Mouse (Mus musculus): ENCODE data around the gene Brd1. TPM values are rescaled to one million over a fixed set of nuclear protein-coding genes. Genes with fewer than 3 reads are reported as not detected.

Gene Brd1
- total RNA-seq (2023): 100 to 1,000 TPM; 123 TPM

GRCm38 (mm10) chr15:88733834-88734571 is at the start of gene Brd1:
Brd1 (minus strand) TSS chr15:88734233.

GRCm38 (mm10) chr15:88751564-88752402 is 17.8 kb upstream of the Brd1 start, which contains the start of gene Zbed4:
Zbed4 (plus strand) TSS chr15:88751660.

Other genes starting within 250 kb of the Brd1 start
- not detected for gene Zdhhc25, start 133.9 kb downstream of the Brd1 start, total RNA-seq (2023)
- gene Zbed4, start 17.4 kb upstream of the Brd1 start, total RNA-seq (2023): 10 to 100 TPM; 35.5 to 36.1 TPM
- gene Alg12, start 85.1 kb upstream of the Brd1 start, total RNA-seq (2023): 10 to 100 TPM; 20.1 to 30.7 TPM
- gene Creld2, start 85.4 kb upstream of the Brd1 start, total RNA-seq (2023): 10 to 100 TPM; 38.2 to 40.5 TPM
- 10 to 100 TPM; 73.9 to 94.1 TPM for gene Pim3, start 128.0 kb upstream of the Brd1 start, total RNA-seq (2023)
- not detected for gene Ttll8, start 220.2 kb upstream of the Brd1 start, total RNA-seq (2023)
- gene Mlc1, start 244.8 kb upstream of the Brd1 start, total RNA-seq (2023): not detected
- gene Mov10l1, start 248.7 kb upstream of the Brd1 start, total RNA-seq (2023): not detected